Mouse (Mus musculus) R1 (cell line): ENCODE measurements around the gene Papln.
A peak's percentile ranks its signal among the peaks of the same experiment; 100 is the strongest.

Source experiments
- DNase-seq: peaks from one replicate; pipeline ENCODE4 v3.0.0-alpha.2; 2018; ENCODE audit warnings: low read depth, low spot score

Papln gene

DNA sequence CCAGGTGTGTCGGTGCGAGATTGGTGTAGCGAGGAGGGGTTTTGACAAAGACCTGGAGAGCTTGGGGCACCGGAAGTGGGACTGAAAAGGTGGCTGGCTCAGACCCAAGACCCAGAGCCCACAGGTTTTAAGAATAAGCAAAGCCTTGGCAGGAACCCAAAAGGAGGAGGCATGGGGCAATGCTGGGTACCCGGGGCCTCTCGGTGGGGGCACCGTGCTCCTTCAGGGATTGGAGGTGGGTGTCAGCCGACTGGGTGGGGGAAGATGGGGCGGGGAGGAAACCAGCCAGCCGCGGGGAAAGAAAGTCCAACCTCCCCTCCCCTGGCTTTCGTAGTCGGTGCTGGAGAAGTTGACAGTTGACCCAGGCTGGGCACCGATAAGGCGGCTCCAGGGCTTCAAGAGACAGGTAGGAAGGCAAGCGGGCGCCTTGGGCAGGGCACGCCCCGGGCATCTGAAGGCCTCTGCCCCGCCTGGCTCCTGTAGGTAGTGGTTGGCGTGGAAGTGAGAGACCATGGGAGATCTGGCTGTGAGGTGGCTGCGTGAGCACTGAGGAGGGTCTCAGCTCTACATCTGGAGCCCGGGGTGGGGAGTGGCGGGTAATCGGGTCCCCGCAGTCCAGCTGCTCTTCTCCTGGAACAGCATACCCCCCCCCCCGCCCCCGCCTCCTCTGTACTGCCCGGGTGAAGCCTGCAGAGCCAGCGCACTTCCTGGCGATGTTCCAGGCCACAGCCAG lies at the start of gene Papln:
TSS of gene Papln (plus strand) at position 324 of the 733 bp plus-strand sequence.
- DNase-seq: no peak

DNA sequence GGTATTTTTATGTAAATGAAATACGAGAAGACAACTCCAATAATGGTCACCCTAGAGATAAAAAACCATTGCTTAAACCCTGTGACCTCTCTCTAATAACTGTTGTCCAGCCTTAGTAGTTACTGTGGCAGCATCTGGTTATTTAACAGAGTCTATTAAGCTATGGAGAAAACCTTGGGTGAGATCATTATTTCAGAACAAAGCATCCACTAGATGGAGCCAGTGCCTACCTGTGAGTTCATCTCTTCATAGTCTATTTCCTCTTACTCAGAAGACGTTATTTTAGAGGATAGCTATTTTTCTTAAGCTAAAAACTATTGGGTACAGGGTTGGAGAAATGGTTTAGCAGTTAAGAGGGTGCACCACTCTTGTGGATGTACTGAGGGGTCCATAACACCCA lies 49.7 kb upstream of the Papln start:
- peak; percentile 52 for DNase-seq

DNA sequence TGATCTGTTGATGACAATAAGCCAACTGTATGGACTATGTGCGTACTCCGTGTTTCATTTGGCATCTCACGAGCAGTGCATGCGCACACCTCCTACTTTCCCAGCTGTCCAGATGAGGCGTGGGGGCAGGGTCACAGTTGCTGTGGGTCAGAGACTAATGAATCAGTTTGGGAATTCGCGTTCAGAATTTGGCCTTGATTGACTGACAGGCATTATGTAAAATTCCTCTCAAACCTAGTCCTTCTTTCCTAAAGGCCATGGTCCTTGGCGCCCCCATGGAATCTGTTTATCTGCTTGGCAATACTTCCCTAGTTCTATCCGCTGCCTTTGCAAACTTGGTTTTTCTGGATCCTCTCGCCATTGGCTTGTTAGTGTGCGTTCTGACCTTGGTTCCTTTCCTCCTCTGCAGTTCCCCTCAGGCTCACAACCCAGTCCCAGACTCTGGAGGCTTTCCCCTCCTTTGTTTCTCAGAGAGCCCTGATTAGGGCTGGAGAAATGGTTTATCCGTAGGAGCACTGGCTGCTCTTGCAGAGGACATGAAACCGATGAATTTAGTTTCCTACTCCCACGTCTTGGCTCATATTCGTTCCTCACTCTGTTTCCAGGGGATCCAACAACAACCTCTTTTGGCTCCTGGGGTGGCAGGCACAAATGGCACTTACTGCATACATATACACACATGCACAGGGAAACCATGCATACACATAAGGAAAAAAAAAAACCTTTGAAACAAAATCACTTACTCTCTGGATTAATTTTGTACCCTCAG lies 46.8 kb upstream of the Papln start:
- DNase-seq: no peak

DNA sequence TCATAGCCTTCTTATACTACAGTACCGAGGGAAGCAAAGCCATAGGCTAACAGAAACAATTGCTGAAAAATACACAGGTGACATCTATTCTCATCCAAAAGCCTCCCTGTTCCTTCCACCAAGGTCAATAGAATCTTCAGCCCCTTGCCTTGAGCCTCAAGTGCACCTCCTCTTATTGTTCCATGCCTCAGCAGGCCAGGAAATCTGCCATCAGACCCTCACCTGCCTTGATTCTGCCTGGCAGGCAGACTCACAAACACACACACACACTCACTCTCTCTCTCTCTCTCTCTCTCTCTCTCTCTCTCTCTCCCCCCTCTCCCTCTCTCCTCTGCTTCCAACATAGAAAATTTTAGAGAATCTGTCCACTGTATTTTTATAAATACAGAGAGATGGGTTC lies 44.0 kb upstream of the Papln start:
- peak; percentile 57 for DNase-seq

- peak; percentile 21 for DNase-seq
These were observed 42.2 kb upstream of the Papln start for GRCm38 (mm10) chr12:83721281-83721680.

DNA sequence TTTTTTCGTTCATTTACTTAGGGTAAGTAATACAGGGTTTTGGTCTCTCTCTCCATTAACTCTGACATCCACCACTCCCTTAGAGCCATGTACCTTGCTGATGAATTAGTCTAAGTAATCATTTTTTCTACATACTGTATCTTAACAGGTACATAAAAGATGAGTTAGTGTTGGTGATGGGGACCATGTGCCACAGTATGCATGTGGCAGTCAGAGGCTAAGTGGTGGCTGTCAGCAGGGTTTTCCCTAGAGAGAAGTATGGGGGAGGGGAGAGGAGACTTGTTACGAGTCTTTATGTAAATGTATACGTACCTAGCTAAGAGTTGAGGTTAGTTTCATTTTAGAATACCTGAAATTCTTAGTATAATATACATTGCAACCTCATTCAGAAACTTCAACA lies 40.4 kb upstream of the Papln start:
- DNase-seq: no peak

- DNase-seq: no peak
These were observed 36.7 kb upstream of the Papln start for GRCm38 (mm10) chr12:83726510-83727308.

GRCm38 (mm10) chr12:83732225-83732624 lies 31.2 kb upstream of the Papln start:
- no peak for DNase-seq

DNA sequence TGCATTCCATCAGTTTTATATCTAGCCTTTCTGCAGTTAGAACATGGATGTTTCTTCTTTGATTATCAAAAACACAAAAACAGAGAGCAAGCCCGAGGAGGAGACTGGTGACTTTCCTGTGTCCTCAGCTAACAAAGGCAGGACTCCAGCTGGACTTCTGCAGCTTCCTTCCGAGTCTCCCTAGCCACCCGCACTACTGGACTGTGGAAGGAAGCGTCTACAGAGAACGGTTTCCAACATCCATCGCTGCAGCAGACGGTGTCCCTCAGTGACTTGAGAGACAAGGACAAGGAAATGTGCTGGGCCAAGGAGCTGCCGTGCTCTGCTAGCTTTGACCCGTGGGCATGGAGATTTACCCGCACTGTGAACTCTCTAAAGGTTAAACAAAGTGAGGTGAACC lies 29.4 kb upstream of the Papln start:
- no peak for DNase-seq

- DNase-seq: no peak
These were observed 27.2 kb upstream of the Papln start for GRCm38 (mm10) chr12:83736236-83736635.

DNA sequence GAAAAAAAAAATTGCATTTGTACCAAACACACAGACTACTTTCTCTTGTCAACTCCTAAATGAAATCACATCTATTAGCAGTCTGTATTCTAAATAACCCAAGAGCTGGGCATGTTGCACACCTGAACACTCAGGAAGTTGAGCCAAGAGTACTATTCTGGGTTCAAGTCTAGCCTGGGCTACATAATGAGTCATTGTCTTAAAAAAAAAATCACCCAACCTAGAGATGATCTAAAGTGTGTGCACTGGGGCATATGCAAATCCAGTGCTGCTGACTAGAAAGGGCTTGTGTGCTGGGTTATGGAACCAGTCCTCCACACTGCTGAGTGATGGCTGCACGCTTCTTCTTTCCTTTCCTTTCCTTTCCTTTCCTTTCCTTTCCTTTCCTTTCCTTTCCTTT lies 24.8 kb upstream of the Papln start:
- no peak for DNase-seq

GRCm38 (mm10) chr12:83741722-83742121 lies 21.7 kb upstream of the Papln start:
- no peak for DNase-seq

DNA sequence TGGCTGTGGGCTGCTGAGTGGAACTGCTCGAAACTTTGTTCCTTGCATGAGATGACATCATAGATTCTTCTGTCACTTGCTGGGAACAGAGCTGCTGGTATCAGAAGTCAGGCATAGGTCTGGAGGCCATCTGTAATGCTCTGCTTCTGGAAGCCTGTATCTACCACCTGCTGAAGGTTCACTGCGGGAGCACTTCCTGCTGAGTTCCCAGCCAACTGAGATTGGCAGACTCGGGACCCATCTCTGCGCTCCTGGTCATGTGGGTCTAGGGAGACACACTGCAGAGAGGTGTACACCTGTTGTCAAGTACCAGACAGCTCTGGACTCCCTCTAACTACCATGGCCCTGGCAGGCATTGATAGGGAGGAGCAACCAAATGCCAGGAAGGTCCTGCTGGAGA lies 20.6 kb upstream of the Papln start:
- no peak for DNase-seq

GRCm38 (mm10) chr12:83743712-83744111 lies 19.7 kb upstream of the Papln start:
- no peak for DNase-seq

DNA sequence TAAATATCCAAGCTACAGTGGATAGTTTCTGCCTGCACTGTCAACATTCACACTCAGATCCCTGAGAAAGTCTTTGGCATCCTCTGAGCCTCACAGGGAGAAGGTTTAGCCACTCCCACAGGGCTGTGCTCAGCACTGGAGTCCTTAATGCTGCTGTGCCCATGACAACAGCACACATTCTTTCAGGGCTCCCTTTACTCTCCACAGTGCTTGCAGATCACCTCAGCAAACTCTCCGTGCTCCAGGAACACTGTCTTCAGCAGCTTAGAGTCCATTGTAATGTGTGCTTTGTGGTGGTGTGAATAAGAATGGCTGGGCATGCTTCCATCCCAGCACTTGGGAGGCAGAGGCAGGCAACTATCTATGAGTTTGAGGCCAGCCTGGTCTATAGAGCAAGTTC lies 14.2 kb upstream of the Papln start:
- DNase-seq: peak; percentile 92

DNA sequence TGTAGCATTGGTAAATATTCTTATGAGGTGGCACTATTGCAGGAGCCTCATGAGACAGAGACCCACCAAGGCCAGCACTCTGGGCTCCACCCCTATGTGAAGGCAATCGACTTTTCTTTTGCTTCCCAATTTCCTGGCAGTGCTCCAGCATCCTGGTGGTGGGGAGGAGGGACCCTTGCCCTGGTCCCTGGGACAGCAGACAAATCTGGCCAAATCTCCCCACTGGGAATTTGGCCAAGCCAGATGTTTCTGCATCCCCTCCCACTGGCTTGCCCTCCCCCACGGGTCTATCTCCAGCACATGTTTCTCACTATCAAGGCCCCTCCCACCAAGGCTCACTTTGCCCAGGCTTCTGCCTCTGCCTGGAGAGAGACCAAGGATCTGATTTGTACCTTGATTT lies 10.9 kb upstream of the Papln start:
- DNase-seq: no peak

DNA sequence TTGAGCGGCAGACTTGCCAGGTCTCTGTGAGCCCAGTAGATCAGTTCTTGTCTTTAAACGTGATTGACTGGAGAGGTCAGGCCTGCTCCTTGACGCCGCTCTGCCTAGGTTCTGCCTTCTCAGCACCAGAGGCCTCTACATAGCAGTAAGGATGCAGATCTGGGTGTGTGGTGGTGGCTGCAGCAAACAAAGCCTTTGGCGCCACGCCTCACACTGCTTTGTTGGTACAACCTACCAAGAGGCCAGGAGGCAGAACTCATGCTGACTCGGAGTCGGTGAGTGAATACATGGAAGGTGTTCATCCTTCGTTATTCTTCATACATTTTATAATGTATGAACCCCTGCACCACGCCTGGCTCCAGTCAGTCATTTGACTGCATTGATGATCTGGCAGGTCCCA lies 4.7 kb upstream of the Papln start:
- peak; percentile 70 for DNase-seq

GRCm38 (mm10) chr12:83760201-83760600 lies 3.2 kb upstream of the Papln start:
- DNase-seq: no peak

GRCm38 (mm10) chr12:83762706-83763105 lies 728 bp upstream of the Papln start:
- no peak for DNase-seq

GRCm38 (mm10) chr12:83764044-83764365 lies 571 bp downstream of the Papln start:
- DNase-seq: no peak

GRCm38 (mm10) chr12:83764519-83764918 lies 1.1 kb downstream of the Papln start:
- DNase-seq: peak; percentile 60

DNA sequence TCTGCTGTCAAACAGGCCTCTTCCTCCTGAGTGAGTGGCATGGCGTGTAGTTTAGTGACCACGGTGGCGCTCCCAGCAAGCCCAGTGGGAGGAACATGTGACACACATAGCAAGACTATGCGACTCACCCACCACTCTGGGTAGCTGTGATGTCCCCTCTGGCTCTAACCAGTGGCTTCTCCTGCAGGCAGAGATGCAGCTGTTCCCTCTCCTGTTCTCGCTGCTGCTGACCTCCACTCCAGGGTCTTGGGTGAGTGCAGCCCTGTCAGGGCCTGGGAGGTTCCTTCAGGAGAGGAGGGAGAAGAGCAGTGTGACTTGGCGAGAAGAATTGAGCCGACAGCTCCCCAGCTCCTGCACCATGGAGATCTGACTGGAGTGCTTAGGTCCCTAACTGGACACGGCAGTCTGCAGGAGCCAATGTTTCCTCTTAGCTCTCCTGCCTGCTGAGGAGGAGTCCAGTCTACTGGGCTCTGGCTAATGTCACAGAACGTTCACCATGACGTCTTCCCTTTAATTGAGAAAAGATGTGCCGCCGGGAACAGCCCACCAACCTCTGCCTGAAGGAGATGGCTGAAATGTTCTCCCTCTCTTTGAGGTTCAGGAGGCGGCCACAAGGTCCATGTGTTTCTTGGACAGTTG lies 2.6 kb downstream of the Papln start:
- no peak for DNase-seq
